Mouse (Mus musculus) neural tube, embryonic 10.5 days (tissue): ENCODE data around the gene Serpina5.
A peak's percentile ranks its signal among the peaks of the same experiment; 100 is the strongest.
"Not testable (repeated sequence)": the region's sequence is repeated elsewhere in the genome, so short reads cannot be mapped to it uniquely, and the experiment has no call there.

Experiments
- DNase-seq: peaks from one replicate; pipeline ENCODE4 v3.0.0-alpha.2; 2017; ENCODE audit warnings: low spot score; ENCODE audit errors: extremely low spot score

Serpina5 gene

DNA sequence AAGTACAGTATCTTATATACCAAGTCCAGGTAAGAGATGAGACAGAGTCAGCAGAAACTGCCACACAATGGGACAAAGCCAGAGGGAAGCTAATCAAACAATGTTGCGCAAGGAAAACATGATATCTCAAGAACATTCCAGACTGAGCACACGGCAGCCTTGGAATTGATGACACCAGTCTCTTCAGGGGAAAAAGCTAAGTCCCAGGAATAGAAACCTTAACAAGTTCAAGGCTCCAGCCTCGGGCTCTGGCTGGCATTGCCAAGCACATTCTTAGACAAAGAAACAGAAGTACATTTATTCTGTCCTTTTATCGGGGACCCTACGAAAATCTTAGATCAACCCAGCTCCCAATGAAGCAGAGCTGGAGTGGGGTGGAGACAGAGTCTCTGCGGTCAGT, at the start of gene Serpina5:
Gene Serpina5, plus strand, starts transcription at position 346 of the 400 bp plus-strand sequence.
- DNase-seq, result no peak

DNA sequence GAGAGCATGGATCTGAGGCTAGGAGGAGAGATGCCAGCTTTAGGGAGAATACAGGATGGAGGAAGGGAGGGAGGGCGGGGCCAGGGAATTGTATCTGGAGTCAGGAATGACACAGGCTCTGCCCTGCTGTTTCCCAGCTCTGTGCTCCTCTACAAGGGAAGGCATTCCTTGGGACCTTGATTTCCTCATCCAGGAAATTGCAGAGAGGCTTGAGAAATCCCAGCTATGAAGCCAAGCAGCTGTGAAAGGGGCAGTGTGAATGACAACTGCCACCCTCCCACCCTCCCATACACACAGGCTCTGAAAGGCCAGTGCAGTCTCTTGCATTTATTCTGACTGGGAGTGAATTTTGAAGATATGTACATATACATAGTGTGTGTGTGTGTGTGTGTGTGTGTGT, 46.9 kb upstream of the Serpina5 start:
- DNase-seq, result no peak

DNA sequence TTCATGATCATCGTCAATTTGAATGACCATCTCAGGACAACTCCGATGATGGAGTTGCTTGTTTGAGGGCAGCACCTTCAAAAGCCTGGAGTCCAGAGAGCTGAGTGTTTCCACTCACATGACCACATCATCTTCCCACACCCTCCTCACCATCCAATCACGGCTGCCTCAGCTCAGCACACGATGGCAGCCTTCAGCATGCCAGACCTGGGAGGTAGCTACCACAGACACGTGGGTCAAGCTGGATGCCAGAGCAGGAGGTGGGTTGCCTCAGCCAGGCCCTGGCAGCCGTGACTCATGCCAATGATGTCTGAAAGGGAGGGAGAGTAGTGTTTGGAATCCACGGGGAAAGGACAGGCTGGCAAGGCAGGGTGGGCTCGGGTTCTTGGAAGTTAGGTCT, 45.2 kb upstream of the Serpina5 start:
- no peak for DNase-seq

DNA sequence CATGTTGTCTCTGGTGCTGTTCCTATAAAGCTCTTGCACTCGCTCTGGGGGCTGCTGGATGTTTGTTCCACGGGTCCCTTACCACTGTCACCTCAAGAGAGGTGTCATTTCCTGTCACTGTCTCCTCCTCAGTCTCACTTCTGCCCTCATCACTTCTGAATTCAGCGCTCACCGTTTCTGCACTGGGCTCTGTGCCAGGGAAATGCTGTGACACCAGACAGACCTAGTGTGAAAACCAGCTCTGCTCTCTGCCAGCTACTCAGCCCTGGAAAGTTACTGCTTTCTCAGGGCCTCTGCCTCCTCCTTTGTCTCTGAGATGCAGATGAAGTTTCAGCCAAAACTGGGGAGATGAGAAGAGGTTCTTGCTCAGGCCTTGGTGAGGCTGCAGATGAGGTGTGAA, 43.9 kb upstream of the Serpina5 start:
- DNase-seq, result no peak

DNA sequence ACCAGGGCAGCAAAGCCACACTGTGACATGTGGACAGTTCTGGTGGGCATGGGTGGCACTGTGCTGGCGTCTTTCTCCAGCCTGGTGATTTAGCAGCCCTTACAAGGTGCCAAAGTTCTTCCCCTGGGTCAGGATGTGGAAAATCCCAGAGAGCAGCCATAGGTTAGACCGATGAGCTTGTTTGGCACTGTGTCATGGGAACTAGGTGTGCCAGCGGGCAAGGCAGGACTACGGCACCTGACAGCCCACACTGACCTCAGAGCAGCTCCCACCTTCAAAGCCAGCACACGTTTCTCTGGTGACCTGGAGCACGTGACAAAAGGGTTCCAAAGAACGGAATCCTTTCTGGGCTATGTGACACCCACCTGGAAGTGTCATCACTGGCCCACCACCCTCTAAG, 43.4 kb upstream of the Serpina5 start:
- no peak for DNase-seq

DNA sequence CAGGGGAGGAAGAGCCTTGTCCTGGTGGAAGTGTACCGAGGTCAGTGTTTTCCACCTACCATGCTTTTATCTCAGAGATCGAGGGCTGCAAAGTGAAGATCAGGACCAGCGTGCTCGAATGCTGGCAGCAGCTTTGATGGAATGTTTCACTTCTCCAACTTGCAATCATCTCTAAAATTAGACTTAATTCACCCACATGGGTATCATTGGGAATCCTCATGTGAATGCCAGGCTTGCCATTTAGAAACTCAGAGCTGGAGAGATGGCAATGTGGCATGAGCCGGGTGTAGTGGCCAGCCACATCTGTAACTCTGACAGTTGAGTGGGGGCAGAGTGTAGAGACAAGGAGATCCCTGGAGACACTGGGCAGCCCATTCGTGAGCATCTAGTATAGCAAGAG, 40.8 kb upstream of the Serpina5 start:
- no peak for DNase-seq

DNA sequence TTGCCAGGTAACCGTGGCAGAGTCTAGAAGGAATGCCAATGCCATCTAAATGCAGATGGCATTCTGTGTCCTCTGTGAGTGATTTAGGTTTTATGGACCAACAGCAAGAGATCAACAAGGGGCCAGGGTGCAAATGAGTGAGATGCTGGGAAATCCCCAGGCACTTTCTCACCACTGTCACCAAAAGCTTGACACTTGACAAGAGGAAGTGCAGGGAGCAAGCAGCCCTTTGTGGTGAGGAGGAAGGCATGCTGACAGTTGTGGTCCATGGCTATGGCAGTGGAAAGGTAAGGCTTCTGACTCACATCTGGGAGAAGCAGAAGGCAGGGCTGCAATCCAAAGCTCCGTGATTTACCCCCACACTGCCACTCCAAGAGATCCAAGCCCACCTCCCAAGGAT, 39.1 kb upstream of the Serpina5 start:
- no peak for DNase-seq

DNA sequence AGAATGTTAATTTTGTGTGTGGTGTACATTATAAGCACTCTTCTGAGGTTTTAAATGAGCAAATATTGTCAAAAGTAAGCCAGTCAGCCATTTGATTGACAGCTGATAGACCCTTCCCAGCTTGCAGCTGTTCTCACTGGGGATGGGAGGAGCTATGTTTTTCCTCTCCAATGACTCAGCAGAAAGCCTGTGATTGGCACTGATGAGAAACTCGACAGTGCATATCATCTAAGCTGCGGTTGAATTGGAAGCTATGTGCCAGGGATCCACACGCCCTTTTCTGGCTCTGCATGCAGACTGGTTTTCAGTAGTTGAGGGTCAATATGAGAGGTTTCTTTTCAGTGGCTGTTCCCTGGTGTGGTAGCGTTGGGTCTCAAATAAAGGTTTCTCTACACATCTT, 36.4 kb upstream of the Serpina5 start:
- no peak for DNase-seq

DNA sequence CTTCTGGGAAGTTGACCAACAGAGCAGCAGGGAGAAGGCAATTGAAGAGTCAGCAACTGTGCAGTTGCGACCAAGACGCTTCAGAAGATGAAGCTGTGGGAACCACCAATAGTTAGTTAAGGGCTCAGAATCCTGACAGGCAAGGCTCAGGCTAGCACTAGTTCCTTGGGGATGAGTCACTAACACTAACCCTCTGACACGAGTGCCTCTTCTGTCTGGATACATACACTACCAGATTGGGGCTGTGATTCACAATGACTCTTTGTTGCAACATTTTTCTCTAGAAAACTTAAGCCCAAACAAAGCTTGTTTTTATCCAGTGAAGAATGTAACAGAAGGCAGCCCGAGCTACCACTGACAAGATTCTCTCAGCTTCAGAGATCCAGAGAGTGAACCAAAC, 35.9 kb upstream of the Serpina5 start:
- DNase-seq, result no peak

DNA sequence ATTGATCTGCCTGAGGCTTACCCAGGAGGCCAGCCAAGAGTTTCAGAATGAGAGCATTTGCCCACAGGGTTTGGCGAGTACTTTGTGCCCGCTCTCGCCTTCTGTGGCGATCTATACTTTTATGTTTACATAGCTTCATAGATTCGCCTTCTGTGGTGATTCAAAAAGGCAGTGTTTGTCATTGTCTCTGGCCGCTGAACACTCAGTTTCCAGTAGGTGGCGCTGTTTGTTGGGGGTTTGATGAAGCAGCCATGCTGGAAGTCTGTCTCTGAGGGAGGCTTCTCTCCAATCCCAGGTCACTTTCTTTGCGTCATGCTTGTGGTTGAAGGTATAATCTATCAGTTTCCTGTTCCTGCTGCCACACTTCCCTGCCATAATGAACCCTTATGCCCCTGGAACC, 34.7 kb upstream of the Serpina5 start:
- peak; percentile 72 for DNase-seq

DNA sequence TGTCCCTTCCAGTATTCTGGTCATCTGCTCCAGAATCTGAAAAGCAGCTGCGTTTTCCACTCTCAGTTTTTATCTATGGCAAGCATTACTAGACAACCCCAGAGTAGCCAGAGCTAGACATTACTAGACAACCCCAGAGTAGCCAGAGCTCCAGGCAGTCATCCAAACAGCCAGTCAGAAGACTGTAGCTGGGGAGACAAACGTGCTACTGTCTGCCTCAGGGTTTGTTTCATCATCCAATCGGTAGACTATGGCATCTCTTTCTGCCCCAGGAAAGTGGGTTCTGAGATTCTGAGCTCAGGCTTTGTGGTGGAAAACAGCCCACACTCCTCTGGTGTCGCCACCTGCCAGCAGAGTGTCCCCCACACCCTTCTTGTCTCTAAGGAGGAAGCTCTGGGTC, 33.4 kb upstream of the Serpina5 start:
- DNase-seq, result peak; percentile 19

DNA sequence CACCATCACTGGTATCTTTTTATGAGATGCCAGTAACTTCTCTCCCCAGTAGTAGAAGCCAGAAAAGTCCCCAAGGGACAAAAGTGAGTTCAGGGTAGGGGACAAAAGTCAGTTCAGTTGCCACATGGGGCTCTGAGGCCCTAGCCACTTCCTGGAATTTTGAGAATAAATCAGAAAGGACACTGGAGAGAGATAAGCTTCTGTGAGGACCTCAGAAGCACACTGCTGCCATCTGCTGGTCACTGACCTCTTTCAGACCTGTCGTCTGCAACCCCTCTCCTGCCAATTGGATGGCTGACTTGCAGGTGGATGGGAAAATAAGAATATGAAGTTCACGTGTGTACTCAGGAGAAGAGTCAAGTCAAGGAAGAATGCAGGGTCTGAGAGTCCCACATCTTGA, 31.3 kb upstream of the Serpina5 start:
- DNase-seq, result peak; percentile 71

DNA sequence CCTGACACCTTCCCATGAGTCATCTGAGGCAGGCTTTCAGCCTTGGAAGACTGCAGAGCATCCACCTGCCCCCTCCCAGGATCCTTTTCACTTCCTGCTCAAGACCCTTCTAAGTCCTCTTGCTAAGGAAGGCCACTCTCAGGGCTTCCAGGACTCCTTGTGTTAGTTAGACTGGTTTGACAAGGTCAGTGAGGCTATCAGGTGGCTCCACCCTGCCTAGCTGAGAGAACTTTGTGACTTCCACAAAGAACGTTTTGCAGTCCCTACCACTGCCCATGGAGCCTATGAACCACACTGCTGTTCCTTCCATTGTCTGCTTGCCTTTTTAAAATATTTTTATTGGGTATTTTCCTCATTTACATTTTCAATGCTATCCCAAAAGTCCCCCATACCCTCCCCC, 29.2 kb upstream of the Serpina5 start:
- DNase-seq, result no peak

DNA sequence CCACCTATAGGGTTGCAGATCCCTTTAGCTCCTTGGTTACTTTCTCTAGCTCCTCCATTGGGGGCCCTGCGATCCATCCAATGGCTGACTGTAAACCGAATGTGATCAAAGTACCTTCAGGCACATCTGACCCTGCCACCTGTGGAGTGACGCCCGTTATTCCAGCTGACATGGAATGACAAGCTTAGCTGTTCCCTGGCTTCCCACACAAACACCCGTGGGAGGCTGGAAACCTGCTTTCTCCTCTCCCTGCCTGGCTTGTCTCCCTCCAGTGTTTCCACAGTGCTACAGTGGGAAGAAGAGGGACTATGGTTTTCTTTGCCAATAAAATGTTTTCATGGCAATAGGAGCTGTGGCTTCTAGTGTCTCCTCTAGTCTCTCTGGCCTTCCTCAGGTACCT, 28.6 kb upstream of the Serpina5 start:
- no peak for DNase-seq

DNA sequence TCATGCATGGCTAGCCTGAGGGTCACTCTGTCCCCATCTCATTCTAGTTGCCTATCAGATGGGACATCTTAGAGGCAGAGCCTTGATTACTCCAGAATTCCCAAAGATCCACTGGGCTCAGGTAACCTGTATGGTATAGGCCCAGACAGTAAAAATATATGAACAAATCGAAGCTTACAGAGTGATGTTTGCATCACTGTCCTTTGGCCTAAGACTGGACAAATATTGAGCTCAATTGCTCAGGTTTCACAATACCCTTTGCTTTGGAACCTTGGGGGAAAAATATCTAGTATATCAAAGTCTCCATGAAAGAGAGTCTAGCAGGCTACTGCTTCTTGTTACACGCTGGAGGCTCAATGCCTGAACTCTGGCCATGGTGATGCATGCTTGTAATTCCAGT, 10.8 kb upstream of the Serpina5 start:
- no peak for DNase-seq

DNA sequence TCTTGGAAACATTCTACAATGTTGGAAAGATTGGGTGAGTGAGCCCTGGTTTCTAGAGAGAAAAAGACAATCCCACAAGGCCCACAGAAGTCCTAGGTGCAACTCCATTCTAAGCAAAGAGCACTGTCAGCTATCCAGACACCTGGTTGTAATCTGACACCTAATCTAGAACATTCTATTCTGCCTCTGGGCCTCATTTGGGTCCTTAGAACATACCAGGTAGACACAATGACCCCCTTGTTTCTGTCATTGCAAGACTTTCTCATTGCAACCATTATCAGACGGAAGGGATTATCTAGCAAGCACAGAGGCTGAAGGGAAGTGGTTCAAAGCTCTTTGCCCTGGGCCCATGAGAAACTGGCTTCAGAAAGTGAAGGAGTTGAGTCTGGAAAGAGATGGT, 9.6 kb upstream of the Serpina5 start:
- no peak for DNase-seq

DNA sequence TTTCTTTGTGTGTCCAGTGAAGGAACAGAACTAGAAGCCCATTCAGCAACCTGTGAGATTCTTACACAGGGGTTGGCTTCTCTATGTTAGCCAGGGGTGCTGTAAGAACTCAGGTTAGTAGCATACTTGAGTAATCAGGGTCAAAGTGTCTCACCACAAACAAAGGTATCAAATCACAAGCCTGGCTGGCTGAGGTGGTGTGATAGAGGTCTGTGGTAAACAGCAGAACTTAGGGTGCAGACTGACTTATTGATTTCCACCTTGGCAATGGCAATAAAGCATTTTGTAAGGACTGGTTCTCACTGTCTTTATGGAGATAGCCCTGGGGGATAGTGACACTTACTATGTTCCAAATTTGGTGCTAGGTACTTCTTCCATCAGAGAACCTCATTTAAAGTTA, 4.9 kb downstream of the Serpina5 start:
- no peak for DNase-seq

DNA sequence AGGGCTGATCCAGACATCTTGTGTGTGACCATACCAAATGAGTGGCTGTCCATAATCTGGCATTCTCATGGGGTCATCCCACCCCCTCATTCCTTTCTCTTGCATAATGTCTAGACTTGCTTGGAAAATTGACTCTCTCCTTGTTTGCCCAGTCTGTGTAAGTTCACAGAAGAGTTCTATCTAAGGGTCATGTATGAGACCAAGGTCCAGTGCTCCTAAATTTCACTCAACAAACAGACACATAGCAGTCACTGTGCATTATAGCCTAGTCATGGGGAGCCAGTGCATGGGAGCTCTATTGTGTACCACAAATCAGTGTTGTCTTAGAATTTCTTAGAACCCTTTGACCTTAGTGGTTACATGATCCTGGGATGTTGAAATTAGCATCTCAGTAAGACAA, 6.0 kb downstream of the Serpina5 start:
- DNase-seq, result no peak

DNA sequence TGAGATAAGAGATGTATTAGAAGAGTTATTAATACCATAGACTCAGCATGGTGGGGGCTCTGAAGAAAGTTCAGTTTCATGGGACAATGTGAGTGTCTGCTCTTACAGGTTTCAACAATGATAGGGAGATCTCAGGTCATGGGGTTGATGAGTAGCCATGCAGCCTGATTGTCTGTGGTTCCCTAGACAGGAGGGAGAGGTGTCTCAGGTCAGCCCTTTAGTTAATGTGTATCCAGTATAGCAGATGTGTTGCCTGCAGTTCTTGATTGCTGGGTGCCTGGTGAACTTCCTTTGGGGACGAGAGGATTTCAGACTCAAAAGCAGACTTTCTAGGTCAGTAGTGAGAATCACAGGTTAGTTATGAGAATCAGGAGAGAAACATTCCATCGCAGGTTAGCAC, 7.6 kb downstream of the Serpina5 start:
- DNase-seq, result no peak

DNA sequence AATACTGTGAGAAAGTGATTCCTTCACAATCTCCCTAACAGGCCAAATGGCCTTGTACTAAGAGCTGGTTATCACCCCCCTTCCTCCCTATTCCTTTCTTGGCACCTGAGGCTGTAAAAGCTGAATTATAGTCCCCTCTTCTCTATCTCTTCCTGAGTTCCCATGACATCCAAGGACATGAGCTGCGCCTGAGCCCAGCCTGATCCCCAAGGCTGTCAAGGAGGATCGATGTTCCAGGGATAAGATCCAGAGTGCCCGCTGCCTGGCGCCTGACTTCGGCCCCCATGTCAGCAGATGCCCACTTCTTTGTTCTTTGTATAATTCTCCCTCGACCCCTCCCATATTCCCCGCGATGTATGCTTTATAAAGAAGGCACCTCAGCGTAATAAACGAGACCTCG, 11.4 kb downstream of the Serpina5 start, which contains the start of gene Serpina3a:
Gene Serpina3a, plus strand, starts transcription at position 392 of the 400 bp plus-strand sequence.
- DNase-seq, result not testable (repeated sequence)

DNA sequence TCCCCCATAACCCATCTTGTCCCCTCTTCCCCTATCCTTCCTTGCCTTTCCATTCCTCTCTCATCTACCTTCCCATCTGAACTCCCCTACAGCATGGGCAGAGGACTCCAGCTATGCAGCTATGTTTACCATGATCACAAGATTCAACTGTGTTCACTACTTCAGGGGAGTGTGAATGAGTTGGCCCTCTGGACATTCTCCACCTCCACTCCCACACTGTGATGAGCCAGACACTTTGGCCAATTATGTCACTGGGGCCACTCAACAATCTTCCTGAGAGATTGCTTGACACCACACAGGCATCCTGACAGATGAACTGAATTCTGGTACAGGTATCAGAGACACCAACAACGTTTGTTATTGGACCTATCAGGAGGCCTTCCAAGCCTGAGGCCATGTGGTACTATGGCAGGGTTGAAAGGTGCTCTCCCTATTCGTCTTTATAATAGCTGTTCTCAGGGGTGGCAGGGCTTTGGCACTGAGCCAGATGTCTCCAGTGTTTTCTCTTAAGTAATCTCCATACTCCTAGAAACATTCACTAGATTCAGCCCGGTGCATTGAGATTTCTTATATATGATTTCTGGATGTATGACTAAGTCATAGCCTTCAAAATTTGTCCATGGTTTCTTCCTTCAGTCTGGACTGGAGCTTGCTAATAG, 14.1 kb downstream of the Serpina5 start:
- DNase-seq, result no peak

DNA sequence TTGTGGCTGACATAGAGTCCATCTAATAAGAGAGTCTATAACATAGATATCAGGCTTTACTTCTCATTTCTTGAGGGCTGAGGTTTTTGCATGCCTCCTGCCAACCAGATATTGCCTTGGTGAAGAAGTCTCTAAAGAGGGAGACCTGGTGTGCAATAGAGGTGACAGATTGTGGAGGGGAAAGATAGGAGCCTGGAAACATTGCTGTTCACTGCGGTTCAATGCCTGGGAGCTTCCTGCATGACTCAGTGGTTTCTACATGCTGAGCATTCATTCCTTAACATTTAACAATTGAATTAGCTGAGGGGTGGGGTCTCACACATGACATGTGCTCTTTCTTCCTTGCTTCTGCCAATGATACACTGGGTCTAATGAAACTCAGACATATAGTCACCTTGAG, 22.2 kb downstream of the Serpina5 start:
- no peak for DNase-seq

DNA sequence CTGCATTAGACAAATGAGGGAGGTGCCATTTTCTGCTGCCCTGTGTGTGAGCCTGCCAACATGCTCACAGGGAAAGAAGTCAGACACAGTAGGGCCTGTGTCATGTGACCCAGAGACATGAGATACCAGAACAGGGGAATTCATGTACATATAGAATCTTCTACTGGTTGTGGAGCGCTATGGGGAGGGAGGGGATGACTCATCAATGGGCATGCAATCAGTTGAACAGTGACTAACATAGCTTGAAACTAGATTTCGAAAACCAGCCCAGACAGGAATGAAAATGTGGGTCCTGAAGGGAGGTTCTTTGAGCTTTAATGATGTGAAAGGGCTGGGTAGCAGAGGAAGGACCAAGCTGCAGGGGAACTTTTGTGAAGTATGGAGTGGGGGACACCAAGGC, 23.1 kb downstream of the Serpina5 start:
- no peak for DNase-seq

DNA sequence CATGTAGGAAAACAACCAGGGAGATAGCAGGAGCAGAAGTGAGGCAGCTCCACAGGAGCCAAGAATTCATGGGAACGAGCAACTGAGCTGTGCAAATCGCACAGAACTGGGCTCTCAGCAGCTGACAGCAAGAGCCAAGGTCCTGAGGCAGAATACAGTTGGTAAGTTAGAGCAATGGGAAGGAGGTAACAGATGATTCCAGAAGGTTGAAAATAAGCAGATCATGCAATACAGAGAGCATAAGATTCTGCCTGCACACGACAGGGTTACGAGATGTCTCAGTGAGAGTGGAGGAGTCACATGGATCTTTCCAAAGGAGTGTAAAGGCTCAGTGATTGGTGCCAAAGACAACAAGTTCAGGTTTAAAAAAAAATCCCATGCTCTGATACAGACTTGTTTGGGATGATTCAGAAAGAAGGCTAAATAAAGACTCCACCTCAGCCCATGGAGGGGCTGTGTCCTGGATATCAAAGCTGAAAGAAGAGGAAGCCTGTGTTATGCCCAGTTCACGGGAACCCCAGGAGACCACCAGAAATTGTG, 24.2 kb downstream of the Serpina5 start:
- no peak for DNase-seq
